Mouse (Mus musculus): Measurements from ENCODE around the gene Gm11444. TPM values are rescaled to one million over a fixed set of nuclear protein-coding genes. Genes with fewer than 3 reads are reported as not detected.

Gm11444 gene
- polyA plus RNA-seq, 1 experiment from 2014 or later, result not detected

DNA sequence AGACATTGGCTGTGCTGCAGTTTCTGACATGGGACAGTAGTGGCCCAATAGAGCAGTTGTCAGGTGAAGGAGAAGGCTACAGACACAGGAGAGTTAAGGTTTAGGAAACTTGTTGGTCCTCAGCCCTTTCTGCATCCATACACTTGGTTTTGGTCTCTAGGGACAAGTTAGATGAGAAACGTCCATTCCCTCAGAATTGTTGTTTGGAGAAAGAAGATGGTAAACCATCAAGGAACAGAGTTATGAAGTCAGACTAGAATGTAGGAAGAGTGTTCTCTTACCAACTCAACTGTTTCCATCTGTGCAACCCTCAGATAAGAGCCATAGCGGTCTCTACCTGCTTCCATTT lies 41.5 kb upstream of the Gm11444 start:
- 8% methylated on average over 2 of the region's 2 CpGs for WGBS
- DNase-seq, result no peak
- no peak for TF ChIP-seq CTCF (IDR thresholded peaks at IDR 0.05; ENCODE audit: low read depth)
- H3K4me1 ChIP-seq (ENCODE audit: insufficient read depth), result peaks cover 9% of the 10 kb centered on the region; the same call in 1 of the 2 replicates
- no peaks in the 10 kb centered on the region for H3K9me3 ChIP-seq (ENCODE audit: low read depth, low read length)
- H3K27me3 ChIP-seq (ENCODE audit: insufficient read depth, low read length), result peaks cover 58% of the 10 kb centered on the region
- peak overlapping the region; percentile 81 for H3K4me2 ChIP-seq
- peak overlapping the region; percentile 67 for H3K4me3 ChIP-seq (ENCODE audit: low read depth, low read length)
- H3K9ac ChIP-seq, result peak overlapping the region; percentile 98
- H3K36me3 ChIP-seq (ENCODE audit: insufficient read depth), result peaks cover 22% of the 10 kb centered on the region
- ATAC-seq (ENCODE audit: insufficient read depth), result no peak
- peak overlapping the region; percentile 97 for H3K27ac ChIP-seq (ENCODE audit: low read depth)

DNA sequence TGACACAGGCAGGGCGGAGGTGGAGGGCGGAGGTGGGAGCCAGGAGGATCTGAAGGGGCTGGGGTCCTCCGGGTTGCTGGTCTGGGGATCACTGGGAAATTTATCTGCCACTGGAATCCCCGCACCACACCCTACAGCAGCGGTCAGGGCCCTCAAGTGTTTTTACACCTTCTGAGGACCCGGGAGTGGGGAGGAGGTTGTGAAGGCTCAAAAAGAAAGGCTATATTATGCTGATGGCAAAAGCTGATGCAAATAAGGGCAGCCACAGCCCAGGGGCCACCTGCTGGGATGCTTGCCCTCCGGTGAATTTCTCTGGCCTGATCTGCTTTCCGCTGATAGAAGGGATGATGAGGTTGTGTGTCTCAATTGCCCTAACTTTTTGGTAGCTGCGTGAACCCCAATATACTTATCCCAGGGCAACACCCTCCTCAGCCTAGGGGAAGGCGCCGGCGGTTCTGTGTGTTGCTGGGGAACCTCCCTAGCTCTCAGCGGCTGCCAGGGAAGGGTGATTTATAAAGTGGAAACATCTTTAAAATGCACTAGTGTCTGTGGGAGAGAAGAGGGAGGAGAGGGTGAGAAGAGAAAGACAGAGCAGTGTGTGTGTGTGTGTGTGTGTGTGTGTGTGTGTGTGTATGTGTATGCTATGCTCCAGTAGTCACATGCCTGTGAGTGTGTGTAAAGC lies 41.0 kb upstream of the Gm11444 start:
- TF ChIP-seq CTCF (IDR thresholded peaks at IDR 0.05; ENCODE audit: low read depth), result no peak
- H3K4me2 ChIP-seq, result peak overlapping the region; percentile 81
- H3K27ac ChIP-seq (ENCODE audit: low read depth), result peak overlapping the region; percentile 97
- no peaks in the 10 kb centered on the region for H3K9me3 ChIP-seq (ENCODE audit: low read depth, low read length)
- peak overlapping the region; percentile 98 for H3K9ac ChIP-seq
- DNase-seq (peak; percentile 73), ATAC-seq (ENCODE audit: insufficient read depth) (no peak)
- H3K27me3 ChIP-seq (ENCODE audit: insufficient read depth, low read length), result peaks cover 62% of the 10 kb centered on the region
- peaks cover 22% of the 10 kb centered on the region for H3K36me3 ChIP-seq (ENCODE audit: insufficient read depth)
- 4% methylated on average over 13 of the region's 13 CpGs for WGBS
- H3K4me1 ChIP-seq (ENCODE audit: insufficient read depth), result peaks cover 7% of the 10 kb centered on the region; the same call in 1 of the 2 replicates
- peak overlapping the region; percentile 67 for H3K4me3 ChIP-seq (ENCODE audit: low read depth, low read length)

DNA sequence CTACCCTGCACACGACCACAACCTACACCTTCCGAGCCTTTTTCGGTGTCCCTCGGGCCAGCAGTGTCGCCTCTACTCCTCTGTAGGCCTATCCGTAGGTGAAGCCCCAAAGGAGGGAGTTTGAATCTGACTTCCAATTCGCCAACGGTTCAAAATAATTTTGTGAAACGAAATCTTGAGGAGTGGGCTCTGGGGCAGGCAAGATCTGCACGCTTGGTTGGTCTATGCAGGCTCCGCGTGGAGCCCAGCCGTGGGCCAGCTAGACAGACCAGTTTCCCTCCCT lies 40.4 kb upstream of the Gm11444 start:
- H3K4me3 ChIP-seq (ENCODE audit: low read depth, low read length), result peak overlapping the region; percentile 67
- peak overlapping the region; percentile 98 for H3K9ac ChIP-seq
- TF ChIP-seq CTCF (IDR thresholded peaks at IDR 0.05; ENCODE audit: low read depth), result no peak
- H3K9me3 ChIP-seq (ENCODE audit: low read depth, low read length), result no peaks in the 10 kb centered on the region
- ATAC-seq (ENCODE audit: insufficient read depth) (no peak), DNase-seq (peak; percentile 48)
- peak overlapping the region; percentile 81 for H3K4me2 ChIP-seq
- 5% methylated on average over 13 of the region's 13 CpGs for WGBS
- H3K27me3 ChIP-seq (ENCODE audit: insufficient read depth, low read length), result peaks cover 63% of the 10 kb centered on the region
- H3K36me3 ChIP-seq (ENCODE audit: insufficient read depth), result peaks cover 22% of the 10 kb centered on the region
- H3K4me1 ChIP-seq (ENCODE audit: insufficient read depth), result peaks cover 6% of the 10 kb centered on the region
- H3K27ac ChIP-seq (ENCODE audit: low read depth), result peak overlapping the region; percentile 97

DNA sequence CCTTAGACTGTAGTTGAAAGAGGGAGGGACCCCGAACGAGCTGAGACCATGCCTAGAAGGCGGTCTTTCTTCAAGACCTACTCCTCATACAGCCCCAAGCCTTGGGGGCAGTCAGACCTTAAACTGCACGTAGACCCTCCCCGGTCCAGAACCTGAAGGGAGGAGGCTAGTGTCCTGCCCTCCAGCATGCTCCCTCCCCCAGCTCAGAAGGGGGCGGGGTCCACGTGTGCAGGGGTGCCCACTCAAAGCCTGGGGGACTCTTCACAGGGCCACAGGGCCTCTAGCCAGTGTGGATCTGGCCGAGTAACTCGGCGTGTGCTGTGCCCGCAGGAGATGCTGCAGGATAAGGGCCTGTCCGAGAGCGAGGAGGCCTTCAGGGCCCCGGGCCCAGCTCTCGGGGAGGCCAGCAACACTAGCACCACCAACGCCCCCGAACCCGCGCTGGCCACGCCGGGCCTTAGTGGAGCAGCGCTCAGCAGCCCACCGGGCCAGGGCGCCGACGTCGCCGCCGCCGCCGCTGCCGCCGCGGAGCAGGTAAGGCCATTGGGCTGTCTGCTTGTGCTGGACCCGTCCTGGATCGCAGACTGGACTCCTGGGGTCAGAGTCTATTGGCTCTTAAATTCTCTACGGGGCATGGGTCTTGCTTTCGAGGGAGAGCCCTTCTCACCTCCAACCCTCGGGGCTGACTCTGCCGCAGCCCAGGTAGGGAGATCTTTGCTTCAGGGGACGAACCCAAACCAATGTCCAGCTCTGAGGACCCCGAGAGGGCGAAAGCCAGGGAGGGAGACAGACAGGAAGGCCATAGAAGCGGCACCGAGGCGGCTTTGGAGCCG lies 39.8 kb upstream of the Gm11444 start:
- Histone ChIP-seq H3K9me3 (ENCODE audit: low read depth, low read length) (no peaks in the 10 kb centered on the region), H3K4me3 (ENCODE audit: low read depth, low read length) (peak overlapping the region; percentile 67), H3K27ac (ENCODE audit: low read depth) (peak overlapping the region; percentile 97), H3K4me1 (ENCODE audit: insufficient read depth) (peaks cover 4% of the 10 kb centered on the region; the same call in 1 of the 2 replicates), H3K9ac (peak overlapping the region; percentile 98), H3K4me2 (peak overlapping the region; percentile 81), H3K27me3 (ENCODE audit: insufficient read depth, low read length) (peaks cover 62% of the 10 kb centered on the region), H3K36me3 (ENCODE audit: insufficient read depth) (peaks cover 22% of the 10 kb centered on the region)
- WGBS, result 3% methylated on average over 47 of the region's 47 CpGs
- peak; percentile 30; the same call in 1 of the 2 replicates for ATAC-seq (ENCODE audit: insufficient read depth)
- TF ChIP-seq CTCF (IDR thresholded peaks at IDR 0.05; ENCODE audit: low read depth), result no peak
- peak; percentile 84 for DNase-seq

DNA sequence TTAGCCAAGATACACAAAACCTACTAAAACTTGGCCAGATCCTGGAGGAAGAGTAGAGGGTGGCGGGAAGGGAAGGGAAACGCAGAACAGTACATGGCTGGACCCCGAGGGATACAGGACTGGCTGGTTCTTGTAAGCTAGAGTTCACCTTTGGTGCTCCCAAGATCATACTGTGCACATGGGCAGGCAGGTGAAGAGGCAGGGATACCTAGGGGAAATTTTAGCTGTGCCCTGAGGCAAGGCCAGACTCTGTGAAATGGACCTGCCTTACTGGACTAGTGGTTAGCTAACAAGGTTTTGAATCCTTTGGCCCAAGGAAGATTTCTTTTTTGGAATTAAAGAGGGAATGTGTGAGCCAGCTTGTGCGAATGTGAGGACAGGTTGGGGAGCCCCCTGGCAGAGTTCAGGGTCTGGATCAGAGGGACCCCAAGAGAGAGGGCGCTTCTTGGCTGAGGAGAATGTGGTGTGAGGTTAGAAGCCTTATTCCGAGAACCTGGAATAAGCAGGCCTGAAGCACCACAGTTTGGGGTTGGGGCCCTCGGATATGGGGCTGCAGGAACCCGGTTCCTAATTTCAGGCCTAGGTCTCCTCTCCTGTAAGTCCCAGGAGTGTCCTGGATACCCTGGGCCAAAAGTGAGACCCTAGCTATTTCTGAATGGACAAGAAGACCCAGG lies 39.1 kb upstream of the Gm11444 start:
- Histone ChIP-seq H3K4me1 (ENCODE audit: insufficient read depth) (peaks cover 4% of the 10 kb centered on the region; the same call in 1 of the 2 replicates), H3K27me3 (ENCODE audit: insufficient read depth, low read length) (peaks cover 58% of the 10 kb centered on the region), H3K9ac (peak overlapping the region; percentile 98), H3K27ac (ENCODE audit: low read depth) (peak overlapping the region; percentile 97), H3K4me2 (peak overlapping the region; percentile 81), H3K4me3 (ENCODE audit: low read depth, low read length) (peak overlapping the region; percentile 67), H3K9me3 (ENCODE audit: low read depth, low read length) (no peaks in the 10 kb centered on the region), H3K36me3 (ENCODE audit: insufficient read depth) (peaks cover 22% of the 10 kb centered on the region)
- TF ChIP-seq CTCF (IDR thresholded peaks at IDR 0.05; ENCODE audit: low read depth), result no peak
- no peak for DNase-seq
- WGBS, result 20% methylated on average over 8 of the region's 8 CpGs
- no peak for ATAC-seq (ENCODE audit: insufficient read depth)

DNA sequence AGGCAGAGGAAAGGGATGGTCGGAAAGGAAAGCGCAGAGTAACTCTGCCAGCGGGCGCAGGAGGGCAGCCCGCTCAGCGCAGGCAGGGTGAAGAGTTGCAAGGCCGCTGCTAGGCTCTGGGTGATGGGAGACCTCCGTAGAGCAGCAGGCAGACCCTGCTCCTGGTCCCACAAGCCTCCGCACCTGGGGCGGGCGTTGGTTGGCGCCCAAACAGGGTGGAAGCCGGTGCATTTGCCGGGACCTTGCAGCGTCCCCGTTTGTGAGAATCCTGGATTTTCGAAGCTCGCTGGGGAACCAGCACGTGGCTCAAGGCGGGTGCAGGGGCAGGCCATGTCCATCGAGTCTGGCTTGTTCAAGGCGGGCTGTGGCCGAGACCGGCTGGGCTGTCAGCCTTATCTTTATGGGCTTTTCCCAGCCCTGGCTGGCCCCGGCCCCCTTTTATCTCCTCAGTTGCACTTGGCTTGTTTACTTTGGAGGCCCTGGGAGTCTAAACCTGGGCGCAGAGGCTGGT lies 38.4 kb upstream of the Gm11444 start:
- H3K4me3 ChIP-seq (ENCODE audit: low read depth, low read length), result peak overlapping the region; percentile 67
- peak overlapping the region; percentile 97 for H3K27ac ChIP-seq (ENCODE audit: low read depth)

More for the DNA sequence above, 38.4 kb upstream of the Gm11444 start:
- H3K9me3 ChIP-seq (ENCODE audit: low read depth, low read length), result no peaks in the 10 kb centered on the region
- peaks cover 22% of the 10 kb centered on the region for H3K36me3 ChIP-seq (ENCODE audit: insufficient read depth)
- peak overlapping the region; percentile 98 for H3K9ac ChIP-seq
- H3K4me2 ChIP-seq, result peak overlapping the region; percentile 81
- no peak for ATAC-seq (ENCODE audit: insufficient read depth)
- peak; percentile 69 for DNase-seq
- TF ChIP-seq CTCF (IDR thresholded peaks at IDR 0.05; ENCODE audit: low read depth), result no peak
- H3K27me3 ChIP-seq (ENCODE audit: insufficient read depth, low read length), result peaks cover 58% of the 10 kb centered on the region
- peaks cover 4% of the 10 kb centered on the region; the same call in 1 of the 2 replicates for H3K4me1 ChIP-seq (ENCODE audit: insufficient read depth)
- 2% methylated on average over 26 of the region's 26 CpGs for WGBS
